Mouse (Mus musculus): Measurements from ENCODE around the gene Olfml3. TPM values are rescaled to one million over a fixed set of nuclear protein-coding genes. Genes with fewer than 3 reads are reported as not detected.

The Olfml3 gene
- total RNA-seq (2021) = 10 to 100 TPM; 12.0 to 13.4 TPM
- long read RNA-seq, experiment 1, full-length matches to known transcripts = 13 of 16 reads
- long read RNA-seq, experiment 1, partial matches to known transcripts = 0 of 16 reads
- long read RNA-seq, experiment 1, other reads (novel, unspliced or antisense) = 3 of 16 reads
- long read RNA-seq, experiment 2, full-length matches to known transcripts = 12 of 13 reads
- long read RNA-seq, experiment 2, partial matches to known transcripts = 0 of 13 reads
- long read RNA-seq, experiment 2, other reads (novel, unspliced or antisense) = 1 of 13 reads

GRCm38 (mm10) chr3:103737778-103738571, at the start of gene Olfml3:
Gene Olfml3, minus strand, starts transcription at chr3:103738001.
- intact Hi-C loops (cut with DNase I) = loop anchor here (2.0 to 5.0 kb wide), 6 partner anchors 47 to 345 kb away; partner anchors contain the start of gene Syt6
- TF ChIP-seq CTCF (IDR thresholded peaks at IDR 0.05) = peak; percentile 88
- peak; percentile 87 to 92 for DNase-seq (ENCODE audit: extremely low spot score in 1 of 2, low spot score in 2 of 2)
- H3K27ac ChIP-seq = peak within 1 kb of the TSS; percentile 70
- peak within 1 kb of the TSS; percentile 32; the same call in 1 of the 2 replicates for H3K4me3 ChIP-seq

DNA sequence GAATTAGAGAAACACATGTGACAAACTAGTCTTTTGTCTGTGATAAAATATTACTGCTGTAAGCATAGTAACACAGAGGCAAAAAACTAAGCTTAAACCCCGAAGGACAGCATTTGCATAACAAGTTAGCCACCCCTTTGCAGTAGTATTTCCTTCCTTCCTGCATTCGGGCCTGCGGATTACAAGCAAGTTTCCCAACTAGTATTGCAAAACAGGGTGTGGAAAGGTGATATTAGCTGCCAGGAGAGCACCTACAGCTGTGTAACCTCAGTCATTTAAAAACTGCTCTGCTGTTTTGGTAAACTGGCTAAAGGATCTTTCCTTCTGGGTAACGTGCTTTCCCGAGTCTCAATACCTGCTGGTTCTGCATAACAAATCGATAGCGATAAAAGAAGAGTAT, 49.4 kb upstream of the Olfml3 start:
- intact Hi-C loops (cut with DNase I) = no loop called here
- no peak for TF ChIP-seq CTCF (IDR thresholded peaks at IDR 0.05)

DNA sequence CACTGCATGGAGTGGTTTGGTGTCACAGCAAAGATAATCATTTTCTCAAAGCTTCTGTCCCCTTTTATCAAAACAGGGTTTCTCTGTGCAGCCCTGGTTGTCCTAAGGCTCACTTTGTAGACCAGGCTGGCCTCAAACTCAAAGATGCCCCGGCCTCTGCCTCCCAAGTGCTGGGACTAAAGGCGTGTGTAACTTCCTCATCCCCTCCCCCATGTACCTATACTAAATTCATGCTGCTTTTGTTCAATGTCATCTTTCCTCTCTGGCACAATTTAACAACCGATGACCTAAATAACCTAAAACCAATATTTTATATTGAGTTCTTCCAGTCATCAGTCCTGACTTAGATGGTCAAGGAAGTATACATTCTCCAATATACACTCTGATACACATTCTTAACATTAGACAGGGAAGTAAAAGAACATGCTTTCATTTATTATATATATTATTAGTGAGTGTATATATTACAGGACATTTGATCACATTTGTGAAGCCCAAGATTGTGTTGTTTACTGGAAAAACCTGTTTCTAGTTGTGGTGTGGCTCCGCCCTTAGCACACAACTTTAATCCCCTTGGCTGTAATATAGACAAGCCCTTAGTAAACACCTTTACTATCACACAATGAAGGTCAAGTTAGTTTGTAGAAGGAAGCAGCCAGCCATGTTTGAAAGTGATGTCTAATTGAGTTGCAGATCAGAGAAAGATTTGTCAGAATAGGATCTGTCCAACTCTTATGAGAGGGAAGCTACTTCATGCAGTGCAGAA, 45.2 kb upstream of the Olfml3 start:
- Histone ChIP-seq H3K4me3 (no peak overlapping the region), H3K27ac (no peak overlapping the region)
- no peak for DNase-seq (ENCODE audit: extremely low spot score in 1 of 2, low spot score in 2 of 2)
- TF ChIP-seq CTCF (IDR thresholded peaks at IDR 0.05) = no peak
- intact Hi-C loops (cut with DNase I) = no loop called here

More for the DNA sequence above, 49.4 kb upstream of the Olfml3 start:
- DNase-seq (ENCODE audit: extremely low spot score in 1 of 2, low spot score in 2 of 2) = no peak
- no peak overlapping the region for H3K27ac ChIP-seq
- H3K4me3 ChIP-seq = no peak overlapping the region

DNA sequence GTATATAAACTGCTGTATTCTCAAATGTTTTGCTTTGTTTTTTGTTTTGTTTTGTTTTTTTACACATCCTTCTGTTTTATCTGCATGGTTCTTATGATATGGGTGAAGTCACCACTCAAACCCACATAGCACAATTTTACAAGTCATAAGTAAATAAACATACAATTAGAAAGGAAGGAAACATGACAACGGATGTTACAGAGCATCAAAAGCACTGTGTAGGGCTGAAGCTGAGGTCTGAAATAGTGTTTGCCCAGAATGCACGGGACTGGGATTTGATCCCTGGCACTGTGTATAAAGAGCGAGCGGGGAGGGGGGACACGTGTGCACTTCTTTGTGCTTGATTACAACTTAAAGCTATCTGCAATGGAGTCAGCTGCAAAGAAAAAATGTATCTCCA, 43.0 kb upstream of the Olfml3 start:
- Histone ChIP-seq H3K4me3 (no peak overlapping the region), H3K27ac (peak overlapping the region; percentile 20; the same call in 1 of the 2 replicates)
- intact Hi-C loops (cut with DNase I) = no loop called here
- no peak for DNase-seq (ENCODE audit: extremely low spot score in 1 of 2, low spot score in 2 of 2)
- no peak for TF ChIP-seq CTCF (IDR thresholded peaks at IDR 0.05)

DNA sequence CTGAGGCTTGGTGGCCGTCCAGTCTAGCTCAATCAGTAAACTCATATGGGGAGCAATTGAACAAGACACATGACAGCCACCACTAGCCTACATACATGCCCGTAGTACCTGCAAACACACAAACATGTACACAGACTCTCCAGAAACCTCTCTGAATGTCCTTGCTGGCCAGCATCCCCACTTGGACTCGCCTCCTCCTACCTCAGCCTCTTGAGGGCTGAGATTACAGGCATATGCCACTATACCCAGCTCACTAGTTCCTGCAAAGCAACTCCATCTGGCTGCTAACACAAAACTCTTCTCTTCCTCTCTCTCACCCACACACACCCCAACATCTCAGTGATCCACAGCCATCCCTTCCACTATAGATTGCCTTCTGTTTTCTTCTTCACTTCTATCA, 42.5 kb upstream of the Olfml3 start:
- no peak for DNase-seq (ENCODE audit: extremely low spot score in 1 of 2, low spot score in 2 of 2)
- no peak overlapping the region for H3K4me3 ChIP-seq
- TF ChIP-seq CTCF (IDR thresholded peaks at IDR 0.05) = no peak
- intact Hi-C loops (cut with DNase I) = no loop called here
- H3K27ac ChIP-seq = peak overlapping the region; percentile 10; the same call in 1 of the 2 replicates

- intact Hi-C loops (cut with DNase I) = no loop called here
- H3K27ac ChIP-seq = no peak overlapping the region
- no peak overlapping the region for H3K4me3 ChIP-seq
- DNase-seq (ENCODE audit: extremely low spot score in 1 of 2, low spot score in 2 of 2) = no peak
- TF ChIP-seq CTCF (IDR thresholded peaks at IDR 0.05) = no peak
These were observed 41.4 kb upstream of the Olfml3 start for GRCm38 (mm10) chr3:103779183-103779582.

- no peak overlapping the region for H3K4me3 ChIP-seq
- no peak for TF ChIP-seq CTCF (IDR thresholded peaks at IDR 0.05)
- intact Hi-C loops (cut with DNase I) = no loop called here
- DNase-seq (ENCODE audit: extremely low spot score in 1 of 2, low spot score in 2 of 2) = no peak
- no peak overlapping the region for H3K27ac ChIP-seq
These were observed 40.9 kb upstream of the Olfml3 start for GRCm38 (mm10) chr3:103778660-103779059.

- no peak for TF ChIP-seq CTCF (IDR thresholded peaks at IDR 0.05)
- intact Hi-C loops (cut with DNase I) = no loop called here
- no peak overlapping the region for H3K27ac ChIP-seq
- DNase-seq (ENCODE audit: extremely low spot score in 1 of 2, low spot score in 2 of 2) = no peak
- no peak overlapping the region for H3K4me3 ChIP-seq
These were observed 40.1 kb upstream of the Olfml3 start for GRCm38 (mm10) chr3:103777940-103778339.

GRCm38 (mm10) chr3:103774009-103774408, 36.2 kb upstream of the Olfml3 start:
- Histone ChIP-seq H3K4me3 (no peak overlapping the region), H3K27ac (no peak overlapping the region)
- intact Hi-C loops (cut with DNase I) = no loop called here
- no peak for DNase-seq (ENCODE audit: extremely low spot score in 1 of 2, low spot score in 2 of 2)
- no peak for TF ChIP-seq CTCF (IDR thresholded peaks at IDR 0.05)

GRCm38 (mm10) chr3:103773508-103773907, 35.7 kb upstream of the Olfml3 start:
- TF ChIP-seq CTCF (IDR thresholded peaks at IDR 0.05) = no peak
- Histone ChIP-seq H3K27ac (peak overlapping the region; percentile 20; the same call in 1 of the 2 replicates), H3K4me3 (no peak overlapping the region)
- no peak for DNase-seq (ENCODE audit: extremely low spot score in 1 of 2, low spot score in 2 of 2)
- intact Hi-C loops (cut with DNase I) = no loop called here

- DNase-seq (ENCODE audit: extremely low spot score in 1 of 2, low spot score in 2 of 2) = no peak
- TF ChIP-seq CTCF (IDR thresholded peaks at IDR 0.05) = no peak
- intact Hi-C loops (cut with DNase I) = no loop called here
- Histone ChIP-seq H3K4me3 (no peak overlapping the region), H3K27ac (peak overlapping the region; percentile 20; the same call in 1 of the 2 replicates)
These were observed 35.0 kb upstream of the Olfml3 start for GRCm38 (mm10) chr3:103772846-103773245.
